Mouse (Mus musculus) cerebral cortex, adult 2 months (tissue): ENCODE data around the gene Kdm2a.

Experiments
- WGBS: fragments of 180-500 bp; shearing (Covaris S2); methylation state at CpG from one replicate; pipeline ENCODE4 v1.1.7; 2018; 5-methylcytosine and 5-hydroxymethylcytosine counted together

Gene Kdm2a

DNA sequence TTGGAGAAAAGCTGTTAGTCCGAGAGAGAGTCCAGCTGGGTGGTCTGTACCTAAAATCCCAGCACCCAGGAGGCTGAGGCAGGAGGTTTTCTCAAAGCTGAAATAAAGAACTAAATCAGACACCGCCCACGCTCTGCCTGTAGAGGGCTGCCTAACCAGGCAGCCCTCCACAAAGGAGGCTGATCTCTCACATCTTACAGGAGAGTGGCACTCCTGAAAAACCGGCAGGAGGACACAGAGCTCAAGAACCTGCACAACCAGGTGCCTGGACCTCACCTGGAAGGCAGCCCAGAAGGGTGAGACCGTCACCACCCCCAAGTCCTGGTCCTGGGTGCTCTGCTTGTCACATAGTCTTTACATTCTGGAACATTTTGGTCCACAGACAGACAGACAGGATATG, 100.2 kb downstream of the Kdm2a start:
- WGBS, result 82% methylated on average over 5 of the region's 5 CpGs

DNA sequence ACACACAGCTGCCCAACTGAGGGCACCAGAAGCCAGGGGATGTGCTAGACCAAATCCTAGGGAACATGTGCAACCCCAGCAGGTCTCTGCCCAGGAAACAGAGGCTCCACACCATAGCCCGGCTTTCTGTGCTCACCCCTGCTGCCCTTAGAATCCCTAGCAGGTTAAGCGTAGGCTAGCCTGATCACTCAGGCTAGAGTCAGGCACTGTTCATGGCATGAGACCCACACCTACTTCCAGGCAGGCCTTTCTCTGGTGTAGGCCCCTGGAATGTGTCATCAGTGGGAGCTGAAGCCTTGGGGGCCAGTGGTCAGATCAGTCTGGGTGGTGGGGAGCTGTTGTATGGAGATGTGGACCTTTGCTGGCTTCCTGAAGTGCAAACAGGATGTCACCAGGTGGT, 101.5 kb downstream of the Kdm2a start:
- WGBS, result 82% methylated on average over 2 of the region's 2 CpGs

DNA sequence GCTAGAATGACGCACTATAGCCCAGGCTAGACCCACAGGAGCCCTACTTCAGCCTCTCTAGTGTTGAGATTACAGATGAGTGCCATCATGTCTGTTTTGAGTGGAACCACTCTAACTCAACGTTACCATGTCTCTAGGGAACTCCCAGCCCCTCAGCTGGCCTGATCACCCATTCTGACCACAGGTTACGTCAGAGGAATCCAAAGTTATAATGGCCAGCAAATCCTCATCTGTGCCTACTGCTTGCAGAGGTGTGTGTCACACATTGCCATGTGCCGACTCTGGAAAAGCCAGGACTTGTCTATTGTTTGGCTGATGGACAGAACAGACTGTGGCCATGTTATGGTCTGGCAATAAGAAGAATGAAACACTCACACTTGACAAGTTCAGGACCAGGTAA, 102.7 kb downstream of the Kdm2a start:
- WGBS, result 86% methylated on average over 4 of the region's 4 CpGs

DNA sequence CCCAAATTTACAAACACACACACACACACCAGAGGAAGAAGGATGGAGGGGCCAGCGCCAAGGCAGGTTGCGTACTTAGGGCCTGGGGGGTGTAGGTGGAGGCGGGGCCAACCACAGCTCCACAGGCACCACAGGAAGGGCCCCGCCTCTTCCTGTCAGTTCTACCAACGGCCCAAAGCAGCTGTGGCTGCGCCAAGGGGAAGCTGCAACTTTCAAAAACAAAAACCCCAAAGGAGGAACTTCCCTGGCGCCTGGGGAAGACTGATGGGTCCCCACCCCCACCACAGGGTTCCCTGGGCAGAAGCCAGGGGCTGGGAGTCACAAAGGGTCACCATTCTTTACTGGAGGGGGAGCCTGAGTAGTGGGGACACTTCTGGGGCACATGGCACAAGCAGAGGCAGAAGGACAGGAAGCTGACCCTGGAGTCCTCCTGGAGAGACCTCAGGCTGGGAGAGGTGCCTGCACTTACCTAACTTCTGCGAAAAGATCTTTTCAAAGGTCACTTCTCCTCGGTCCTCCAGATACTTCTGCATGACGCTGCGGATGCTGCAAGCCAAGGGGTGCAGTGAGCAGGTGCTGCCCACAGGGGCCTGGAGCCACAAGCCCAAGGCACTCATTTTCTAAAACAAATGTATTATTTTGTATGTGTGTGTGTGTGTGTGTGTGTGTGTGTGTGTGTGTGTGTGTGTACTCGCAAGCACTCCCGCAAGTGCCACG, 103.5 kb downstream of the Kdm2a start:
- 72% methylated on average over 14 of the region's 14 CpGs for WGBS

DNA sequence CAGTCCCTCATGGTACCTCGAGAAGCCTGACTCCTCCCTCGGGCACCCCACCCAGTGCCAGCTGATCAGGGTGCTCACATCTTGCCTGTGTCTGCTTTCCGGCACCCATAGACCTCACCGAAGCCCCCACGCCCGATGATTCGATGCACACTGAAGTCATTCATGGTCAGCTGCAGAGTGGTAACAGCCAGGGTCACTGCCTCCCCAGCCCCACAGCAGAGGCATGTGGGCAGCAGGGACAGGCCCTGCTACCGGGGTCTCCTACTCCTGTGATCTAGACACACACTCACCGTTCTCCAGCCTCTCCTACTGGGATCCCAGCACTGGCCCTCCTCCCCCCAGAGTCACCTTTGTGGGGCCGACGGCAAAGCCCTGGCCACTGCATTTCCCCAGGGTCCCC, 106.9 kb downstream of the Kdm2a start:
- WGBS, result 91% methylated on average over 11 of the region's 11 CpGs

DNA sequence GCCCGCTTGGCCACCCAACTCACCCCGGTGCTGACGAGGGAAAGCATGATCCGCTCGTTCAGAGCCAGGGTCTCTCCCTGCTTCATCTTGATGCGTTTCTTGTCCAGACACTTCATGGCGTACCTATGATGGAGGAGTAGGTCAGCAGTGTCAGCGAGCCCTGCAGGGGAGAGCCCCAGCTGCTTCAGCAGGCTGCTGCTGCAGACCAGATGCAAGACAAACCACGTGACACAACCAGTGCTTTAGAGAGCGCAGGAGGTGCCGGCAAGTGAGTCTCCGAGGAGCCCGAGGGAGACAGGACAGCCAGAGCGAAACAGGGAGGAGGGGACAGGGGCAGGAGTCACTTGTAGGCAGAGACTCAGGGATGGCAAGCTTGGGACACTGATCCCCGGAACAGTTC, 107.3 kb downstream of the Kdm2a start:
- 84% methylated on average over 15 of the region's 15 CpGs for WGBS

DNA sequence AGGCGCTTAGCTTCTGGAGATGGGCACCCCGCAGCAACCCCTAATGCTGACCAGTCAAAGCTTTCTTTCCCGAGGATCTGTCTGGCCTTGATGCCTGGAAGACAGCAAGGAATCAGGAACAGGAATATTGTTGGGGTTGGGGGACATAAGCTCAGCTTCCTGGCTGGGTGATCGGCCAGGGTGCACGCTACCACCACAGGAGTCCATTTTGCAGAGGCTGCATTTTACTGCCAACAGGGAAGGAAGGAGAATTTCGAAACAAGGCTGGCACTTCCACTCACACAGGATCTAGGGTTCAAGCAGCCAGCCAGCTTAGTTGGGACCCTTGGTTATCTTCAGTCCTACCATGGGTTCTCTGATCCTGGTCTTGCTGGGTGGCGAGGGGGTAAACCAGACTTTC, 114.4 kb downstream of the Kdm2a start:
- 17% methylated on average over 7 of the region's 7 CpGs for WGBS

DNA sequence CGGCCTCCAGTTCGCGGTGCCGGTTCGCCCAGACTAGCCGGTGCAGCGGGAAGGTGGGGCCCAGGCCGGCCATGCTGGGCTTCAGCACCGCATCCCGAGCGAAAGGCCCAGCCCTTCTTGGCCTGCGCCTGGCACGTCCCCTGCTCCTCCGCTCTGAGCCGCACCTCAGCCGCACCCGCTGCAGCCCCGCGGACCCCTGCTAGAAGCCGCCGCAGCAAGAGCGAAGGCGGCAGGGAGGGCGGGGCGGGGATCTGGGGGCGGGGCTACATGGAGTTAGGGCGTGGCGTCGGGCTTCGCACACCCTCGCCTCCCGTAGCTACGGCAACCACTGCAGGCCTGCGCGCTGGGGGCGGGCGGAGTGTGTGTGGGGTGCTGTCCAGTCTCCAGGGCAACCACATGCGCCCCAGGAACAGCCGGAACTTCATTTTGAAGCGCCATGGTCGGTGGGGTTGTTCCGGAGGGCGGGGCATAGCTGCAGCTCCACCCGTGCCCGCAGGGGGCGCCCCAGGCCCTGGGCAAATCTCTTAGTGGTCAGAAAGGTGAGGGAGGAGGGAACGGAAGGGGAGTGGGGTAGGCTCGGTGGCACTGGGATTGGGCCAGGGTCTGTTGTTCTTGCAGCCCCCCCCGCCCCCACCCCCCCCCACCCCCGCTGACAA, 115.1 kb downstream of the Kdm2a start, which contains the start of gene Ankrd13d:
Gene Ankrd13d (minus strand): TSS at position 240 of the 656 bp plus-strand sequence.
- under 1% methylated on average over 50 of the region's 50 CpGs for WGBS

DNA sequence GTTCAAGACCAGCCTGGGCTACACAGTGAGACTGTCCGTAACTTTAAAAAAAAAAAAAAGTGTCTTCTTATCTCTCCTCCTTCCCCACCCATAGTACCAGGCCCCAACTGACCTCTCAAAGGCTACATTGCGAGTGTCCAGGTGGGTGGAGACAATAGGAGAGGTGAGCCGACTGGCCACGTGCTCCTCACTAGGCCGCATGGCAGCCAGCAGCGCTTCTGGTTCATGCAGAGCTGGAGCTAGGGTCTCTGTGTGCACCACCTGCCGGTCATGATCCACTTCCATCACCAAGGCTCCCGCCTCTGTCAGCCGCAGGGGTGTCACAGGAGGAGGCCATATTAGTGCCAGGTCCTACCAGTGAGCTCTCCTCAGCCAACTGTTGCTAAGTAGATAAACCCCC, 117.7 kb downstream of the Kdm2a start:
- 96% methylated on average over 9 of the region's 9 CpGs for WGBS

DNA sequence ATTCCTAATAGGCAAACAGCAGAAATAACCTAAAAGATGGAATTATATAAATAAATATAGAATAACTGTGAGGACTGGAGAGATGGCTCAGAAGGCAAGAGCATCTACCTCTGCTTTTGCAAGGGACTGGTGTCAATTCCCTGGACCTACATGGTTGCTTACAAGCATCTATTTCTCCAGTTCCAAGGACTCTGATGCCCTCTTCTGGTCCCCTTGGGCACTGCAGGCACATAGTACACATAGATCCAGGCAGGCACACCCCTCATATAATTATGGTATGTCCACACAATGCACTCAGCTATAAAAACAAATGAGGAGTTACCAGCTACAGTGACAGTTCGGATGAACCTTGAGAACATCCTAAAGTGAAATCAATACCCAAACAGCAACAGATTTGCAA, 118.6 kb downstream of the Kdm2a start:
- 100% methylated on average over 1 of the region's 1 CpGs for WGBS

DNA sequence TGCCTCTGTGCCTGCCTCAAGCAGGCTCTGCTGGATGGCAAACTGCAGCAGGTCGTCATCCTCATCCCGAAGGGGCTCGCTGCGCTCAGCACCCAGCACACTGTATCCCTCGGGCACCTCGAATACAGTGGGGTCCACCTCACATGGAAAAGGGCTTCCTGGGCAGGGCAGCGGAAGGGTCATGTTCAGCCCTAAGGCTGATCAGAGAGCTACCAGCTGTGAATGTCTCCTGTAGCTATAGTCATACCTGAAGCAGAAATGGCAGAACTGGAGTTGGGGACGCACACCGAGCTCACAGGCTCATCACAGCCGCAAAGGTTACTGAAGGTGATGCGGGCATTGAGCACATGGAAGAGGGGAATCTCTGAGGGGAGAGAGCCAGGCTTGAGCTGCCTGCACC, 127.1 kb downstream of the Kdm2a start:
- 96% methylated on average over 11 of the region's 11 CpGs for WGBS

DNA sequence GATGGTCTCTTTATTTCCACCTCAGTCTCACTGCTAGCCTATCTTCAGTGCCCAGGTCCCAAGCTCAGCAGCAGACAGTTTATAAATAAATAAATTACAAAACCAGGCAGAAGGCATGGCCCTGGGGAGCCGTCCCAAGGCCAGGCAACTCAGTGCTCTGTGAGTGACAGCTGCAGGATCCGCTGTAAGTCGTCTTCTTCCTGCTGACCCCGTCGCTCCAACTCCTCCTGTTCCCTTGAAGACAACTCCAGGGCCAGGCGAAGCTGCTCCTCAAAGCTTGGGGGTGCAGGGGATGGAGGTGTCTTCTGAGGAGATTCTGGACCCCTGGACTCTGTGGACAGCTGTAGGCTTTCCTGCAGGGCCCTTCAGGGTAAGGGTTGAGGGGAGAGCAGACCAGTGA, 127.9 kb downstream of the Kdm2a start:
- WGBS, result 82% methylated on average over 6 of the region's 6 CpGs

DNA sequence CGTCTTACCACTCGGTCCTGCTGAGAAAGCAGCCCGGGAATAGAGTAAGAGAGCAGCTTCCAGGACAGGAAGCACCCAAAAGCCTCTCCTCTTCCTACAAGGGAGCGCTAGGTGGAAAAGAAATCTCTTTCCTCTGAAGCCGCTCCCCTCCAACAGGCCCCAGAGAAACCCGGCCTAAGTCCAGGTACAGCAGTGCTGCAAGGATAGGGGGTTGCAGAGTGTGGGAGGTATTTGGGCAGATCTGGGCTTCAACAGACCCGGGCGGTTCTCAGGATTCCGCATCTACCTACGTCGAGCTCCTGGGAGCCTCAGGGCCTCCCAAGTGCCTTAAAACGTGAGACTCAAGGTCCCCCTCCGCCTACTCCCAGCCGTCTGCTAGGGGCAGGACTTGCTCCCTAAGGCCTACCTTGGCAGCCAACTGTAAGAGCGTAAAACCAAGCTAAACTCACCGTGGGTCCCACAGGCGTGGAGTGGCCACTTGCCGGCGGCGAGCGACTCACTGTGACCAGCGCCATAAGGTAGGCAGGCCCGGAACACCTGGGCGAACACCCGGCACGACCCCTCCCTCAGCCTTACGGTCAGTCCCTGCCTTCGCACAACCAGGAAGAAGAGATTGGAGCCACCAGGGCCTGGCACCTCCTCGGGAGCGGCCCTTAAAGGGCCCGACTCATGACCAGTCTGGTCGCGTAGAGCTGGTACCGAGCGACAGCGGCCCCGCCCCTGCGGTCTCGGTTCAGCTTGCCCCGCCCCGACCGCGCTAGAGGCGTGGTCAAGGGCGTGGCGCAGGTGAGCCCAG, 129.3 kb downstream of the Kdm2a start, which contains the start of gene Ssh3:
Gene Ssh3 (minus strand): TSS at position 615 of the 796 bp plus-strand sequence.
- WGBS, result 11% methylated on average over 46 of the region's 46 CpGs

DNA sequence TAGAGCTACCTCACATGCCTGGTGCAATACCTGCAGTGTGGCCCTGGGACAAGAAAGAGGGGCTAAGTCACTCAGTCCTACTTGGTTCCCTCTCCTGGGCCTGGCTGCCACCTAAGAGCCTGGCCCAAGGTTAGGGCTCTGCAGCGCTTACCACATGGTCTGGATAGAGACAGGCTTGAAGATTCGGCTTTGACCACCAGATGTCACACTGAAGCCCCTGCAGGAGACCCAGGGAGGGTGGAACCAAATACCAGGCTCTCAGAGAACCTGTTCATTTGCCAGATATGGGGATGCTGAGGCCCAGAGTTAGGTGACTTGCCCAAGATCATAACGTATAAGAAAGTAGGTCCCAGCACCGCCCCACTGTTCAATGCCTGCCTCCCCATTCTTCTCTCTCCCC, 132.1 kb downstream of the Kdm2a start:
- 78% methylated on average over 4 of the region's 4 CpGs for WGBS
